Mouse (Mus musculus) hematopoietic multipotent progenitor cell, adult 10-12 weeks (in vitro differentiated cells): ENCODE data around the gene Ccdc71. TPM values are rescaled to one million over a fixed set of nuclear protein-coding genes. Genes with fewer than 3 reads are reported as not detected.

Experiments
- polyA plus RNA-seq: library from polyadenylated mRNA; stranded (reverse); fragments of >175 nt; gene quantifications from 2 replicates; pipeline ENCODE4 v1.2.3, GENCODE M21; 2012; ENCODE audit warnings: low replicate concordance

Ccdc71 gene
- 15.7 and 24.2 TPM in 2 replicates for polyA plus RNA-seq

DNA sequence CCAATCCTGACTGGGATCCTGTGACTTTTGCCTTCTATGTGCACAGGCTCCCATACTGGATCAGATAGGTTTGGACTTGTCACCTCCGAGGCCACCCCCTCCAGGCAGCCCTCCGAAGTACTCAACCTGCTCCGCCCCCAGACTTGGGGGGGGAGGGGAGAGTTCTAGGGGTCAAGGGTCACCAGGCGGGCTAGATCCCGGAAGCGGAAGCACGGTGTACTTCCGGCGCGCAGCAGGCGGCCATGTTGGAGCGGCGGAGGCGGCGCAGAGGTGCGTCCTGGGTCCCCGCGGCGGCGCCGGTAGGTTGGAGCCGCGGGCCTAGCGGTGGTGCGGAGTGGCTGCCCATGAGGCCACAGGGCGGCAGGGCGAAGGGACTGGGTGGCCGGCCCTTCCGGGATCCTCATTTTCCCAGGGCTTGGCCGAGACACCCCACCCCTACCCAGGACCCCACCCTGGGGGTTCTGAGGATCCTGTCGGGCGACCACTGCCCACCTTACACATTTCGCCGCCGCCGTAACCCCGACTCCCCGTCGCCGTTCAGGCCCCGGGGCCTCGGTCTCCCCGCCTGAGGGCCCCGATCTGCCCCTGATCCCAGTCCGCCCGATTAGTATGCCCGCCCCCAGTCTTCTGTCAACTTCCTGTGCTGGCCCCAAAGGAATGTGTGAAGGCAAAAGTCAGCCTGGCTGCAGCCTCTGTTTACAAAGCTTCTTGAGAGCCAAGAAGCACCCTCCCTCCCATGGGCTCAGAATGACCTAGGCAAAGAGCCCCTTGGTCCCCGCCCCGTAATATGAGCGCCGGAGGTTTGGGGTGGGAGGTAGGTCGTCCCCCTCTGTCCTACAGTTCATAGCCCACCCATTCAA lies at the start of gene Ccdc71:
Ccdc71 (plus strand) TSS at position 209 of the 860 bp plus-strand sequence.

GRCm38 (mm10) chr9:108428384-108428783 lies 31.9 kb upstream of the Ccdc71 start, which contains the start of gene Ccdc36:
Gene Ccdc36, minus strand, starts transcription at chr9:108428484.

DNA sequence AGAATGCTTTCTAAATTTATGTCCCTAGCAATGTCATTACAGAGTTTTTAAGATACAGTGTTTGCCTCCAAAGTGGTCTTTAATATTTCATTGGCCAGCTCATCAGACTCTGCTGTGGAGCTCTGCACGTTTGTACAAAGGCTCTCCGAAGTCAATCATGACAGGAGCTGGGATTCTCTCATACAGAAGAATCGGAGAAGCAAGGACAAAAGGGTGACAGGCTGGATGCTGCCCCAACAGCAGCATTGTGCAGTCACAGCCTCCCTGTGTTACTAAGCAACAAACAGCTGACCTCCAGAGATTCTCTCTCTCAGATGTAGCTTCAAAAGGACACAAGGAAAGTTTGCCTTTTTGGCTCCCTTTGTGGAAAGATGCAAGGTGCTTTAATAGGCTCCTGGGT lies 24.1 kb upstream of the Ccdc71 start, which contains the start of gene BC048562:
BC048562 (plus strand) TSS at position 301 of the 400 bp plus-strand sequence.

DNA sequence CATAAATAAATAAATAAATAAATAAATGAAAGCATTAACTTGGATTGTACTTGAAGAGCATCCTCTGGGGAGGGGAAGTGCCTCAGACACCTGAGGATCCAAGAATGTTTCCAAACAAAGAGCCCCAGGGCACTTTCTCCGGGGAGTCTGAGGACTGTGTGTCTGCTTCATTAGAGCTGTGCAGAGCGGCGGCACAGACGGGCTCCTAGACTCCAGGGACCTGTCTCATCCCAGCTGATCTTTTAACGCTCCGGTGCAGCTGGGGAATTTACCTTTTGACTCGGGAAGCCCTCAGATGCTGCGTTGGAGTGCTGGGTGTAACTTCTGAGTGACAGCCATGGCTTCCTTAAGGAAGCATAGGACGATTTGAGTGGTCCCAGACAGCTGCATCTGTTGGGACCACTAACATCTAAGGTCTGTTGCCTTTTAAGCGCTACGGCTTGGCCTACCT lies 879 bp downstream of the Ccdc71 start, which contains the start of gene Klhdc8b:
Klhdc8b (minus strand) TSS at position 401 of the 451 bp plus-strand sequence.

DNA sequence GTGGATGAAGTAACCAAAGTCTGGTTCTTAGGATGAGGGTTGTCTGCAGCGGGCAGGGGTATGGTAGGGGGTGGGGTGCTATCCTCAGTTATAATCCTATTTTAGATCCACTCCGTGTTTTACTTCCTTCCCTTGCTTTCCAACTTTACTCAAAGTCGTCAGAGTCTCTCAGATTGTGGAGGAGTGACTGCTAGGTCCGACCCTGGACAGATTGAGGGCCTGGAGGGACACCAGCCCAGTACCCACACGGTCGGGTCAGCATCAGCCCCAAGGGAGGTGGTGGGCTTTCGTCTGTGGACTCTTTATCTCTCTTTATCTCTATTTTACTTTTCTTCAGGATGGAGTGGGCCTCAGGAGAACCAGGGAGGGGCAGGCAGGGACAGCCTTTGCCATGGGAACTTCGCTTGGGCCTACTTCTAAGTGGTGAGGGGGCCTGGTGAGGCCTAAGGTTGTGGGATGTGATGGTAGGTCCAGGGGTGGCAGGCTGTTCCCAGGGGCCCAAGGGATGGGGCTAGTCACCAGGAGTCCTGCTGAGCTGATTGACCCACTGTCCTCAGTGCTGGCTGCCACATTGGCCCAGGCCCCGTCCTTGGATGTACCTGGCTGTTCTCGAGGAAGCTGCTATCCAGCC lies 19.5 kb downstream of the Ccdc71 start, which contains the start of gene Lamb2:
Lamb2 (plus strand) TSS at position 16 of the 631 bp plus-strand sequence.

DNA sequence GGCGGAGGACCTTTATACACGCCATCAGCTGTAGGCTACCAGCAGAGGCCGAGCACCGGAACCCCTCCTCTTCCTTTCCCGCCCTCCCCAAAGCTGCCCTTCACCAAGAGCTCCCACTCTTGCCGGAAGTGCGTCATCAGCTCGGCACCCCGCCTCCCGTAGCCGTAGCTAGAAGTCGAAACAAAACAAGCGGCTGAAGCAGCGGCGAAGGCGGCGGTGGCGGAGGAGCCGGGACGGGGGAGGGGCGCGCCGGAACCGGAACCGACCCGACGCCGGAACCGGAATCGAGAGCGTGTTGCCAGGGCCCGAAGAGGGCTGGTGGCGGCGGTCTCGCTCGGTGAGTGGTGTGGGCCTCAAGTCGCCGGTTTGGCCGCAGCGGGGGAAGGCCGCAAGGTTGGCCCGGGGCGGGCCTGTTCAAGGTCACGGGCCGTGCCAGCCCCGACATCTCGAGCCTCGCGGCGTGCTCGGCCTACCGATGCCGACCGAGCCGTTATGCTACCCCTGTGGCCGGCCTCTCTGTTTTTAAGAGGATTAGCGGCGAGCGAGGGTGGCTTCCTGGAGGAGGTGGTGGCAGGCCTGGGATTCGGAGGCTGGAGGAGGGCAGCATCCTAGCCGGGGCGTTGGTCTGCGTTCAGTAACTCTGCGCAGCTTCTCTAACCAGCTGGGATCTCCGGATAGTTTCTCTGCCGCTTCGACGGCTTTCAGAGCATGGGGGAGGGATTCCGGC lies 30.4 kb downstream of the Ccdc71 start, which contains the start of gene Usp19:
Usp19 (plus strand) TSS at position 44 of the 727 bp plus-strand sequence.

GRCm38 (mm10) chr9:108507619-108508434 lies 47.5 kb downstream of the Ccdc71 start, which contains the start of gene Qars:
Gene Qars, plus strand, starts transcription at chr9:108507706.

Other genes starting within 250 kb of the Ccdc71 start
- 20.6 and 21.7 TPM in 2 replicates for gene Dag1, start 196.6 kb upstream of the Ccdc71 start, polyA plus RNA-seq
- gene Nicn1, start 170.1 kb upstream of the Ccdc71 start, polyA plus RNA-seq, result 0.24 and 0.65 TPM in 2 replicates
- 0.12 and 0.45 TPM in 2 replicates for gene Amt, start 163.7 kb upstream of the Ccdc71 start, polyA plus RNA-seq
- gene Rhoa, start 154.4 kb upstream of the Ccdc71 start, polyA plus RNA-seq, result 168 and 183 TPM in 2 replicates
- gene Tcta, start 154.4 kb upstream of the Ccdc71 start, polyA plus RNA-seq, result 3.9 and 6.1 TPM in 2 replicates
- gene Gpx1, start 121.6 kb upstream of the Ccdc71 start, polyA plus RNA-seq, result 259 and 377 TPM in 2 replicates
- gene Usp4, start 112.7 kb upstream of the Ccdc71 start, polyA plus RNA-seq, result 18.2 and 114 TPM in 2 replicates
- gene 1700102P08Rik, start 67.7 kb upstream of the Ccdc71 start, polyA plus RNA-seq, result 3.3 and 5.5 TPM in 2 replicates
- gene Ccdc36, start 32.0 kb upstream of the Ccdc71 start, polyA plus RNA-seq, result 0.08 TPM in 1 of 2 replicates, not detected in the other
- gene BC048562, start 24.0 kb upstream of the Ccdc71 start, polyA plus RNA-seq, result not detected in 2 replicates
- gene Klhdc8b, start 1.1 kb downstream of the Ccdc71 start, polyA plus RNA-seq, result 13.3 and 17.0 TPM in 2 replicates
- 0.42 and 1.4 TPM in 2 replicates for gene Lamb2, start 19.2 kb downstream of the Ccdc71 start, polyA plus RNA-seq
- gene Usp19, start 30.1 kb downstream of the Ccdc71 start, polyA plus RNA-seq, result 85.5 and 193 TPM in 2 replicates
- gene Qars, start 47.2 kb downstream of the Ccdc71 start, polyA plus RNA-seq, result 27.8 and 92.7 TPM in 2 replicates
- 65.0 and 106 TPM in 2 replicates for gene Qrich1, start 56.3 kb downstream of the Ccdc71 start, polyA plus RNA-seq
- gene Impdh2, start 99.8 kb downstream of the Ccdc71 start, polyA plus RNA-seq, result 31.4 and 47.0 TPM in 2 replicates
- 6.9 and 18.4 TPM in 2 replicates for gene Ndufaf3, start 106.9 kb downstream of the Ccdc71 start, polyA plus RNA-seq
- 157 and 182 TPM in 2 replicates for gene Dalrd3, start 109.4 kb downstream of the Ccdc71 start, polyA plus RNA-seq
- 13.4 and 24.3 TPM in 2 replicates for gene Wdr6, start 118.2 kb downstream of the Ccdc71 start, polyA plus RNA-seq
- gene P4htm, start 137.1 kb downstream of the Ccdc71 start, polyA plus RNA-seq, result 4.7 and 12.9 TPM in 2 replicates
- gene Arih2, start 188.9 kb downstream of the Ccdc71 start, polyA plus RNA-seq, result 114 and 142 TPM in 2 replicates
- 3.4 and 6.8 TPM in 2 replicates for gene Slc25a20, start 201.6 kb downstream of the Ccdc71 start, polyA plus RNA-seq
- gene Prkar2a, start 228.8 kb downstream of the Ccdc71 start, polyA plus RNA-seq, result 6.8 and 9.0 TPM in 2 replicates